Mouse (Mus musculus) CH12.LX (cell line): Measurements from ENCODE around the gene 2310009B15Rik. TPM values are rescaled to one million over a fixed set of nuclear protein-coding genes. Genes with fewer than 3 reads are reported as not detected.

Experiments
- DNase-seq: peaks from one replicate; pipeline ENCODE4 v3.0.0-alpha.2; 2013; ENCODE audit errors: extremely low read depth
- H3K27ac ChIP-seq: 2 replicates; pipeline ENCODE4 v1.5.1; 2012; ENCODE audit warnings: low read depth, mild to moderate bottlenecking, control low read depth, moderate library complexity; ENCODE audit not compliant: insufficient read depth
- H3K27me3 ChIP-seq: replicated peaks from 2 replicates; pipeline ENCODE3; 2012; ENCODE audit warnings: inconsistent platforms
- H3K36me3 ChIP-seq, 2 experiments: replicated peaks in 1 of 2; 2 replicates each; pipeline versions ENCODE3 to v1.6.1; 2012; ENCODE audit warnings: inconsistent platforms in 1 of 2, low read length in 1 of 2, mild to moderate bottlenecking in 1 of 2, mixed read lengths in 1 of 2, moderate library complexity in 1 of 2; ENCODE audit not compliant: control insufficient read depth in 1 of 2, insufficient read depth in 1 of 2
- H3K4me1 ChIP-seq, 2 experiments: 2 replicates each; pipeline ENCODE4 v1.6.1; 2012; ENCODE audit warnings: inconsistent platforms in 1 of 2, moderate library complexity in 1 of 2; ENCODE audit not compliant: insufficient read depth in 2 of 2, control insufficient read depth in 1 of 2
- H3K4me2 ChIP-seq: 2 replicates; pipeline ENCODE4 v1.6.1; 2012; ENCODE audit warnings: low read depth, mild to moderate bottlenecking, control low read depth; ENCODE audit not compliant: poor library complexity, insufficient read depth, severe bottlenecking
- H3K4me3 ChIP-seq, 3 experiments: fragments of 150-350 bp in 1 of 3; sonication (generic) in 1 of 3; replicated peaks in 1 of 3; 2 replicates each; pipeline versions ENCODE3 to v1.5.1; 2011 to 2012; ENCODE audit warnings: low read depth in 2 of 3, low read length in 2 of 3, mild to moderate bottlenecking in 2 of 3, moderate library complexity in 2 of 3, control low read depth in 1 of 3, improper control_type of control experiment in 1 of 3, inconsistent platforms in 1 of 3, mixed read lengths in 1 of 3; ENCODE audit not compliant: poor library complexity in 1 of 3
- H3K79me2 ChIP-seq: replicated peaks from 2 replicates; pipeline ENCODE4 v1.6.1; 2012; ENCODE audit warnings: mild to moderate bottlenecking, moderate library complexity; ENCODE audit not compliant: control insufficient read depth, poor library complexity, insufficient read depth, severe bottlenecking; ENCODE audit errors: extremely low read depth
- H3K9ac ChIP-seq: 2 replicates; pipeline ENCODE4 v1.6.1; 2012; ENCODE audit warnings: low read depth, mild to moderate bottlenecking, control low read depth, moderate library complexity; ENCODE audit not compliant: insufficient read depth
- H3K9me3 ChIP-seq: replicated peaks from 2 replicates; pipeline ENCODE3; 2012; ENCODE audit warnings: low read length, inconsistent platforms, mixed read lengths
- BHLHE40 ChIP-seq: IDR thresholded peaks from 2 replicates; pipeline ENCODE4 v1.6.1; 2011; ENCODE audit warnings: mild to moderate bottlenecking, low read depth, low read length, improper control_type of control experiment
- CHD1 ChIP-seq: IDR thresholded peaks from 2 replicates; pipeline ENCODE4 v1.6.1; 2012; ENCODE audit warnings: low read depth, low read length, improper control_type of control experiment, inconsistent platforms
- CHD2 ChIP-seq: IDR thresholded peaks from 2 replicates; pipeline ENCODE4 v1.6.1; 2011; ENCODE audit warnings: low read length, improper control_type of control experiment
- CTCF ChIP-seq, 2 experiments: IDR thresholded peaks in 1 of 2; conservative IDR thresholded peaks in 1 of 2; 2 replicates each; pipeline ENCODE4 v1.5.1; 2011 to 2012; ENCODE audit warnings: low read depth in 2 of 2, low read length in 2 of 2, improper control_type of control experiment in 1 of 2, inconsistent platforms in 1 of 2, mild to moderate bottlenecking in 1 of 2, moderate library complexity in 1 of 2
- E2F4 ChIP-seq: IDR thresholded peaks from 2 replicates; pipeline ENCODE4 v1.6.1; 2011; ENCODE audit warnings: low read depth, low read length, improper control_type of control experiment; ENCODE audit not compliant: insufficient replicate concordance
- ELF1 ChIP-seq: IDR thresholded peaks from 2 replicates; pipeline ENCODE4 v1.6.1; 2014; ENCODE audit warnings: low read depth, mild to moderate bottlenecking, inconsistent platforms, low read length, improper control_type of control experiment
- EP300 ChIP-seq: IDR thresholded peaks from 2 replicates; pipeline ENCODE4 v1.6.1; 2011; ENCODE audit warnings: low read length, improper control_type of control experiment
- ETS1 ChIP-seq: conservative IDR thresholded peaks from 2 replicates; pipeline ENCODE4 v1.6.1; 2012; ENCODE audit warnings: low read depth, mild to moderate bottlenecking, inconsistent platforms, low read length, improper control_type of control experiment, moderate library complexity
- GABPA ChIP-seq: IDR thresholded peaks from 2 replicates; pipeline ENCODE4 v1.6.1; 2012; ENCODE audit warnings: low read depth, low read length, improper control_type of control experiment, inconsistent platforms; ENCODE audit not compliant: insufficient replicate concordance
- HCFC1 ChIP-seq: IDR thresholded peaks from 2 replicates; pipeline ENCODE4 v1.6.1; 2012; ENCODE audit warnings: low read depth, mild to moderate bottlenecking, inconsistent platforms, low read length, improper control_type of control experiment
- IRF4 ChIP-seq: IDR thresholded peaks from 2 replicates; pipeline ENCODE4 v1.6.1; 2014; ENCODE audit warnings: low read depth, mild to moderate bottlenecking, inconsistent platforms, low read length, improper control_type of control experiment
- JUN ChIP-seq: IDR thresholded peaks from 2 replicates; pipeline ENCODE4 v1.6.1; 2011; ENCODE audit warnings: low read depth, mild to moderate bottlenecking, low read length, improper control_type of control experiment, moderate library complexity; ENCODE audit not compliant: insufficient read depth
- MAFK ChIP-seq: IDR thresholded peaks from 2 replicates; pipeline ENCODE4 v1.6.1; 2011; ENCODE audit warnings: low read length, improper control_type of control experiment; ENCODE audit not compliant: insufficient replicate concordance
- MAX ChIP-seq: IDR thresholded peaks from 2 replicates; pipeline ENCODE4 v1.6.1; 2011; ENCODE audit warnings: low read length, improper control_type of control experiment
- MAZ ChIP-seq: IDR thresholded peaks from 2 replicates; pipeline ENCODE4 v1.6.1; 2012; ENCODE audit warnings: low read depth, mild to moderate bottlenecking, inconsistent platforms, low read length, improper control_type of control experiment, moderate library complexity
- MXI1 ChIP-seq: IDR thresholded peaks from 2 replicates; pipeline ENCODE4 v1.6.1; 2011; ENCODE audit warnings: mild to moderate bottlenecking, low read depth, low read length, improper control_type of control experiment
- MYC ChIP-seq: IDR thresholded peaks from 2 replicates; pipeline ENCODE4 v1.6.1; 2011; ENCODE audit warnings: low read depth, mild to moderate bottlenecking, improper control_type of control experiment, low read length
- NELFE ChIP-seq: IDR thresholded peaks from 2 replicates; pipeline ENCODE4 v1.6.1; 2011; ENCODE audit warnings: low read depth, low read length, improper control_type of control experiment
- NRF1 ChIP-seq: IDR thresholded peaks from 2 replicates; pipeline ENCODE4 v1.6.1; 2014; ENCODE audit warnings: low read depth, mild to moderate bottlenecking, inconsistent platforms, low read length, improper control_type of control experiment, moderate library complexity
- PAX5 ChIP-seq: IDR thresholded peaks from 2 replicates; pipeline ENCODE4 v1.6.1; 2012; ENCODE audit warnings: low read length, inconsistent platforms, mixed read lengths
- POLR2AphosphoS2 ChIP-seq: IDR thresholded peaks from 2 replicates; pipeline ENCODE4 v1.6.1; 2011; ENCODE audit warnings: low read depth, low read length, improper control_type of control experiment
- RAD21 ChIP-seq: IDR thresholded peaks from 2 replicates; pipeline ENCODE4 v1.6.1; 2011; ENCODE audit warnings: low read depth, mild to moderate bottlenecking, low read length, improper control_type of control experiment, moderate library complexity
- RCOR1 ChIP-seq: conservative IDR thresholded peaks from 2 replicates; pipeline ENCODE4 v1.6.1; 2012; ENCODE audit warnings: low read depth, mild to moderate bottlenecking, inconsistent platforms, low read length, improper control_type of control experiment
- SIN3A ChIP-seq: IDR thresholded peaks from 2 replicates; pipeline ENCODE4 v1.6.1; 2012; ENCODE audit warnings: low read length, improper control_type of control experiment, inconsistent platforms
- SMC3 ChIP-seq: IDR thresholded peaks from 2 replicates; pipeline ENCODE4 v1.6.1; 2011; ENCODE audit warnings: low read depth, low read length, improper control_type of control experiment
- TBP ChIP-seq: conservative IDR thresholded peaks from 2 replicates; pipeline ENCODE4 v1.6.1; 2011; ENCODE audit warnings: low read depth, low read length, improper control_type of control experiment
- TCF12 ChIP-seq: IDR thresholded peaks from 2 replicates; pipeline ENCODE4 v1.6.1; 2014; ENCODE audit warnings: low read depth, mild to moderate bottlenecking, inconsistent platforms, low read length, improper control_type of control experiment
- USF1 ChIP-seq: IDR thresholded peaks from 2 replicates; pipeline ENCODE4 v1.6.1; 2014; ENCODE audit warnings: low read depth, mild to moderate bottlenecking, inconsistent platforms, low read length, improper control_type of control experiment
- ZC3H11A ChIP-seq: IDR thresholded peaks from 2 replicates; pipeline ENCODE4 v1.6.1; 2012; ENCODE audit warnings: low read depth, mild to moderate bottlenecking, inconsistent platforms, low read length, improper control_type of control experiment
- ZKSCAN1 ChIP-seq: IDR thresholded peaks from 2 replicates; pipeline ENCODE4 v1.6.1; 2012; ENCODE audit warnings: low read depth, inconsistent platforms, low read length, improper control_type of control experiment, borderline replicate concordance
- ZMIZ1 ChIP-seq: IDR thresholded peaks from 2 replicates; pipeline ENCODE4 v1.6.1; 2012; ENCODE audit warnings: low read depth, mild to moderate bottlenecking, inconsistent platforms, low read length, improper control_type of control experiment
- ZNF384 ChIP-seq: IDR thresholded peaks from 2 replicates; pipeline ENCODE4 v1.6.1; 2012; ENCODE audit warnings: low read depth, low read length, improper control_type of control experiment, inconsistent platforms
- dilution Hi-C: fragments of 300-500 bp; cut with MboI; formaldehyde crosslinking; loops from 2 replicates; pipeline ENCODE4 v1.14.3; 2020; ENCODE audit warnings: low sequenced_read_pairs; ENCODE audit not compliant: extremely low pct_unique_long_range_greater_than_20kb, extremely low pct_ligation_motif_present
- in situ Hi-C: fragments of 300-500 bp; cut with MboI; formaldehyde crosslinking; loops from 3 replicates; pipeline ENCODE4 v1.14.3; 2019; ENCODE audit warnings: low sequenced_read_pairs, low pct_ligation_motif_present, low pct_unique_long_range_greater_than_20kb, mixed read lengths
- polyA plus RNA-seq: library from polyadenylated mRNA; unstranded; fragments of >175 nt; gene quantifications from 2 replicates; pipeline ENCODE4 v1.2.1, GENCODE M21; 2012; ENCODE audit warnings: low read depth; ENCODE audit not compliant: insufficient read length
- total RNA-seq, 2 experiments: library from RNA; depleted of rRNA; stranded (reverse); fragments of 300-350 nt in 1 of 2; fragments of >200 nt in 1 of 2; gene quantifications; 2 replicates each; pipeline ENCODE4 v1.2.3; 2012 to 2014

2310009B15Rik gene
- total and polyA plus RNA-seq, 3 experiments: 17.2 to 39.8 (median 20.0) TPM

DNA sequence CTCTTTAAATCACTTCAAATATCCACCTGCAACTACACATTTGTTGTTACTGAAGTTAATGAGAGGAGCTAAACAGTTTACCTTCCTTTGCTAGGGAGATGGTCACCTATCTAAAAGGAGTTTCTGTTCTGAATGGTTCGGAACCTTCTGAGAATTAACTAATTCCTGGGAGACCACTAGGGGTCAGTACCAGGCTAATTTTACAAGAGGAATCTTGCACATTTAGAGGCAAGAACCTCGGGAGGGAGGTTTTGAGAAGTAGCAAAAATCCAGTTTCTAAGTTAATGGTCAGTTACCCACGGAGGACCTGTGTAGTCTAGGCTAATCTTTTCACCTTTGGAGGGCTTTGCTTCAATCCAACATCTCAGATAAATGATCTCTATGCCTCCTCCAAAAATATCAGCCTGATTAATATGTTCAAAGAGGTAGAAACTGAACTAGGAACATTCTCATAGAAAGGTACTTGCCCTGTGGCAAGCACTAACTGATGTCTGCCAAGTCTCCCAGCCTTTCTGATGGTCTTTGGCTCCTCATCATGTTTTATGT, 21.2 kb downstream of the 2310009B15Rik start:
- no peaks in the 10 kb centered on the region for H3K27me3 ChIP-seq

DNA sequence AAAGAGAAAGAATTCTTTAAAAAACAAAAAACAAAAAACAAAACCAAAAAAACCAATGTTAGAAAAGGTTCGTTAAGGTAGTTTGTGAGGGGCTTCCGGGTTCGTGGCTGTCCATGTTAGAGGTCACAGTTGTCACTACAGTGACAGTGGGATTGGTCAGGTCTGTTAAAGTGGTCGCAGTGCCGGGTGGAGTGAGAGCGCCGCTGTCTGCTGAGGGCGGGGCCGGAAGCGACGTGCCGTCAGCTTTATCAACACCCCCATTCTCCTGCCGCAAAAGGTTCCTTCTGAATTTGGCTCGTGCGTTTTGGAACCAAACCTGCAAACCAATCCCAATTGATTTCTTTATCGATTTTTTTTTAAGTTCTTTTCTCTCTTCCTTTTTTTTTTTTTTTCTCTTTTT, 25.3 kb downstream of the 2310009B15Rik start:
- Histone ChIP-seq H3K27me3 (no peaks in the 10 kb centered on the region), H3K79me2 (no peaks in the 10 kb centered on the region), H3K9ac (no peak overlapping the region; the same call in 1 of the 2 replicates), H3K9me3 (no peaks in the 10 kb centered on the region), H3K4me3 (peak overlapping the region; percentile 23 to 25 (median 25)), H3K36me3 (no peaks in the 10 kb centered on the region), H3K27ac (no peak overlapping the region), H3K4me1 (peaks cover 0 to 6% of the 10 kb centered on the region in 2 experiments; a peak in 1 of 4 replicates), H3K4me2 (peak overlapping the region; percentile 46; the same call in 1 of the 2 replicates)
- in situ Hi-C loops: loop anchor here (25.0 kb wide), 2 partner anchors 256 to 331 kb away; no protein-coding TSS in a partner anchor
- peak; percentile 89 for DNase-seq
- dilution Hi-C loops: no loop called here
- TF ChIP-seq TBP (peak; percentile 70; the same call in 1 of the 2 replicates), POLR2AphosphoS2 (no peak), ZNF384 (no peak), TCF12 (peak; percentile 79), MAFK (no peak), CHD2 (no peak), EP300 (no peak), MAZ (peak; percentile 86), NELFE (peak; percentile 34; the same call in 1 of the 2 replicates), ZC3H11A (no peak), ZKSCAN1 (no peak), JUN (no peak), ETS1 (peak; percentile 22; the same call in 1 of the 2 replicates), HCFC1 (peak; percentile 69), ELF1 (peak; percentile 93), IRF4 (0 out of 2 replicates have a peak, but pooled peaks have one; percentile 37), MXI1 (peak; percentile 64; the same call in 1 of the 2 replicates), E2F4 (no peak), USF1 (no peak), GABPA (no peak), PAX5 (no peak), MAX (no peak), CHD1 (0 out of 2 replicates have a peak, but pooled peaks have one; percentile 41), SIN3A (peak; percentile 69; the same call in 1 of the 2 replicates), NRF1 (no peak)

More for the DNA sequence above, 21.2 kb downstream of the 2310009B15Rik start:
- TF ChIP-seq RAD21 (peak; percentile 94), RCOR1 (no peak), POLR2AphosphoS2 (no peak), BHLHE40 (no peak), SMC3 (peak; percentile 87), ZC3H11A (peak; percentile 75), MAX (no peak), IRF4 (peak; percentile 15; the same call in 1 of the 2 replicates), ZKSCAN1 (no peak), CTCF (conservative IDR thresholded peaks at IDR 0.05 in 1 of 2, IDR thresholded peaks at IDR 0.05 in 1 of 2; ENCODE audit: low read depth in 2 of 2, low read length in 2 of 2) (peak; percentile 29 to 88; a peak in 3 of 4 replicates), ZMIZ1 (no peak), E2F4 (no peak), USF1 (no peak), MYC (no peak), NELFE (no peak), EP300 (no peak)
- dilution Hi-C loops (no loop called here), in situ Hi-C loops (loop anchor here (25.0 kb wide), 2 partner anchors 252 to 327 kb away; no protein-coding TSS in a partner anchor)
- Histone ChIP-seq H3K79me2 (no peaks in the 10 kb centered on the region), H3K9ac (no peak overlapping the region), H3K4me3 (no peak overlapping the region), H3K4me1 (peaks cover 3 to 12% of the 10 kb centered on the region in 2 experiments; a peak in 3 of 4 replicates), H3K27ac (no peak overlapping the region), H3K9me3 (no peaks in the 10 kb centered on the region), H3K4me2 (0 out of 2 replicates have a peak overlapping the region, but pooled peaks have one; percentile 23), H3K36me3 (no peaks in the 10 kb centered on the region)
- DNase-seq: peak; percentile 64
